Mouse (Mus musculus): ENCODE results near the gene Tpcn2. TPM values are rescaled to one million over a fixed set of nuclear protein-coding genes. Genes with fewer than 3 reads are reported as not detected.

The Tpcn2 gene
- total RNA-seq, 2 experiments from 2014 or later = 1.7 to 1.9 TPM

GRCm38 (mm10) chr7:145250225-145250624, 33.6 kb downstream of the Tpcn2 start:
- intact Hi-C loops (cut with DNase I) = no loop called here
- no peak for DNase-seq

- intact Hi-C loops (cut with DNase I) = no loop called here
- no peak for DNase-seq
Observed at GRCm38 (mm10) chr7:145248911-145249310, 34.9 kb downstream of the Tpcn2 start.

GRCm38 (mm10) chr7:145242851-145243712, 40.7 kb downstream of the Tpcn2 start:
- DNase-seq = peak; percentile 70 to 71
- intact Hi-C loops (cut with DNase I) = loop anchor here (1.0 to 5.0 kb wide), 2 partner anchors 111 to 306 kb away; no protein-coding TSS in a partner anchor

- DNase-seq = no peak
- intact Hi-C loops (cut with DNase I) = loop anchor here (5.0 kb wide), 1 partner anchor 110 kb away; no protein-coding TSS in a partner anchor
Observed at GRCm38 (mm10) chr7:145242028-145242427, 41.8 kb downstream of the Tpcn2 start.

- no peak for DNase-seq
- intact Hi-C loops (cut with DNase I) = loop anchor here (5.0 kb wide), 1 partner anchor 109 kb away; no protein-coding TSS in a partner anchor
Observed at GRCm38 (mm10) chr7:145240929-145241328, 42.9 kb downstream of the Tpcn2 start.

GRCm38 (mm10) chr7:145239736-145240505, 43.9 kb downstream of the Tpcn2 start:
- intact Hi-C loops (cut with DNase I) = loop anchor here (5.0 kb wide), 1 partner anchor 108 kb away; no protein-coding TSS in a partner anchor

GRCm38 (mm10) chr7:145239145-145239544, 44.7 kb downstream of the Tpcn2 start:
- no peak for DNase-seq
- intact Hi-C loops (cut with DNase I) = no loop called here

More at GRCm38 (mm10) chr7:145239736-145240505, 43.9 kb downstream of the Tpcn2 start:
- DNase-seq = no peak

GRCm38 (mm10) chr7:145234841-145235790, 48.7 kb downstream of the Tpcn2 start:
- intact Hi-C loops (cut with DNase I) = no loop called here
- no peak for DNase-seq

- intact Hi-C loops (cut with DNase I) = no loop called here
Observed at GRCm38 (mm10) chr7:145231659-145232058, 52.2 kb downstream of the Tpcn2 start.

GRCm38 (mm10) chr7:145226641-145227040, 57.2 kb downstream of the Tpcn2 start:
- intact Hi-C loops (cut with DNase I) = no loop called here
- DNase-seq = peak in 1 of 2 experiments; percentile 25

More at GRCm38 (mm10) chr7:145231659-145232058, 52.2 kb downstream of the Tpcn2 start:
- no peak for DNase-seq

GRCm38 (mm10) chr7:145225626-145226025, 58.2 kb downstream of the Tpcn2 start:
- intact Hi-C loops (cut with DNase I) = no loop called here

GRCm38 (mm10) chr7:145221841-145222689, 61.7 kb downstream of the Tpcn2 start:
- intact Hi-C loops (cut with DNase I) = no loop called here
- peak; percentile 42 to 43 for DNase-seq

More at GRCm38 (mm10) chr7:145225626-145226025, 58.2 kb downstream of the Tpcn2 start:
- no peak for DNase-seq

GRCm38 (mm10) chr7:145221346-145221745, 62.5 kb downstream of the Tpcn2 start:
- no peak for DNase-seq
- intact Hi-C loops (cut with DNase I) = no loop called here

GRCm38 (mm10) chr7:145219420-145219831, 64.4 kb downstream of the Tpcn2 start:
- intact Hi-C loops (cut with DNase I) = no loop called here
- DNase-seq = no peak

- no peak for DNase-seq
- intact Hi-C loops (cut with DNase I) = no loop called here
Observed at GRCm38 (mm10) chr7:145216591-145216990, 67.2 kb downstream of the Tpcn2 start.

- no peak for DNase-seq
Observed at GRCm38 (mm10) chr7:145215476-145215875, 68.3 kb downstream of the Tpcn2 start.

GRCm38 (mm10) chr7:145211680-145212659, 71.8 kb downstream of the Tpcn2 start:
- intact Hi-C loops (cut with DNase I) = no loop called here
- no peak for DNase-seq

More at GRCm38 (mm10) chr7:145215476-145215875, 68.3 kb downstream of the Tpcn2 start:
- intact Hi-C loops (cut with DNase I) = no loop called here
